Mouse (Mus musculus): ENCODE measurements around the gene Ogt. TPM values are rescaled to one million over a fixed set of nuclear protein-coding genes. Genes with fewer than 3 reads are reported as not detected.

Ogt gene
- total RNA-seq, 2 experiments from 2014 or later = 130 to 228 TPM

- ATAC-seq (replicated peaks; ENCODE audit: low FRiP score, poor library complexity, severe bottlenecking) = no peak
These were observed 94.0 kb downstream of the Ogt start, which contains the start of gene Cxcr3 for GRCm38 (mm10) chrX:101733828-101734319. Gene Cxcr3, minus strand, starts transcription at chrX:101734269.

Other genes with a start within 250 kb of the Ogt start
- 1.3 and 4.3 TPM in 2 replicates for gene Zmym3, start 219.2 kb upstream of the Ogt start, total RNA-seq (2015; ENCODE audit: low replicate concordance)
- gene Zmym3, start 219.2 kb upstream of the Ogt start, total RNA-seq (2017; ENCODE audit: low replicate concordance) = 2.2 and 2.3 TPM in 2 replicates
- 155 and 173 TPM in 2 replicates for gene Nono, start 210.7 kb upstream of the Ogt start, total RNA-seq (2015; ENCODE audit: low replicate concordance)
- 224 and 241 TPM in 2 replicates for gene Nono, start 210.7 kb upstream of the Ogt start, total RNA-seq (2017; ENCODE audit: low replicate concordance)
- 2.9 and 7.6 TPM in 2 replicates for gene Itgb1bp2, start 191.0 kb upstream of the Ogt start, total RNA-seq (2015; ENCODE audit: low replicate concordance)
- gene Itgb1bp2, start 191.0 kb upstream of the Ogt start, total RNA-seq (2017; ENCODE audit: low replicate concordance) = 2.3 and 4.1 TPM in 2 replicates
- 78.9 and 95.6 TPM in 2 replicates for gene Taf1, start 107.3 kb upstream of the Ogt start, total RNA-seq (2015; ENCODE audit: low replicate concordance)
- 129 and 147 TPM in 2 replicates for gene Taf1, start 107.3 kb upstream of the Ogt start, total RNA-seq (2017; ENCODE audit: low replicate concordance)
- 0.84 TPM in 1 of 2 replicates, not detected in the other for gene Cxcr3, start 94.2 kb downstream of the Ogt start, total RNA-seq (2015; ENCODE audit: low replicate concordance)
- 0.39 TPM in 1 of 2 replicates, not detected in the other for gene Cxcr3, start 94.2 kb downstream of the Ogt start, total RNA-seq (2017; ENCODE audit: low replicate concordance)
- gene Gm4779, start 154.4 kb downstream of the Ogt start, total RNA-seq (2015; ENCODE audit: low replicate concordance) = not detected in 2 replicates
- gene Gm4779, start 154.4 kb downstream of the Ogt start, total RNA-seq (2017; ENCODE audit: low replicate concordance) = not detected in 2 replicates
- not detected in 2 replicates for gene 8030474K03Rik, start 154.6 kb downstream of the Ogt start, total RNA-seq (2015; ENCODE audit: low replicate concordance)
- gene 8030474K03Rik, start 154.6 kb downstream of the Ogt start, total RNA-seq (2017; ENCODE audit: low replicate concordance) = not detected in 2 replicates
- gene Nhsl2, start 209.3 kb downstream of the Ogt start, total RNA-seq (2015; ENCODE audit: low replicate concordance) = 6.7 and 23.1 TPM in 2 replicates
- gene Nhsl2, start 209.3 kb downstream of the Ogt start, total RNA-seq (2017; ENCODE audit: low replicate concordance) = 2.6 and 2.9 TPM in 2 replicates